Mouse (Mus musculus) limb, embryonic 14.5 days (tissue): Measurements from ENCODE around the gene Cryz. TPM values are rescaled to one million over a fixed set of nuclear protein-coding genes. Genes with fewer than 3 reads are reported as not detected.

Experiments
- ATAC-seq: fragments of 200-750 bp; cut with Nextera tagmentation; 2 replicates; pipeline ENCODE4 v1.8.0; 2017; ENCODE audit warnings: low read depth, moderate number of reproducible peaks, moderate TSS enrichment; ENCODE audit not compliant: low FRiP score
- DNase-seq: peaks from one replicate; pipeline ENCODE4 v3.0.0-alpha.2; 2015; ENCODE audit warnings: low spot score
- H3K27ac ChIP-seq: fragments of 300-500 bp; sonication (generic); replicated peaks from 2 replicates; pipeline ENCODE4 v1.5.1; 2014; ENCODE audit warnings: low read depth, mild to moderate bottlenecking, low read length, moderate library complexity, mixed read lengths
- H3K27me3 ChIP-seq: fragments of 300-500 bp; sonication (generic); 2 replicates; pipeline ENCODE4 v1.6.1; 2014; ENCODE audit warnings: low read length, mixed read lengths; ENCODE audit not compliant: control insufficient read depth, insufficient read depth
- H3K36me3 ChIP-seq: fragments of 300-500 bp; sonication (generic); 2 replicates; pipeline ENCODE4 v1.6.1; 2014; ENCODE audit warnings: mild to moderate bottlenecking, low read length, moderate library complexity, mixed read lengths; ENCODE audit not compliant: control insufficient read depth, insufficient read depth
- H3K4me1 ChIP-seq: fragments of 300-500 bp; sonication (generic); 2 replicates; pipeline ENCODE4 v1.6.1; 2014; ENCODE audit warnings: antibody characterized with exemption, low read length, mixed read lengths; ENCODE audit not compliant: control insufficient read depth, insufficient read depth
- H3K4me2 ChIP-seq: fragments of 300-500 bp; sonication (generic); replicated peaks from 2 replicates; pipeline ENCODE4 v1.6.1; 2014; ENCODE audit warnings: low read depth, mild to moderate bottlenecking, low read length, moderate library complexity; ENCODE audit not compliant: severe bottlenecking
- H3K4me3 ChIP-seq: fragments of 300-500 bp; sonication (generic); replicated peaks from 2 replicates; pipeline ENCODE4 v1.5.1; 2014; ENCODE audit warnings: low read length
- H3K9ac ChIP-seq: fragments of 300-500 bp; sonication (generic); 2 replicates; pipeline ENCODE4 v1.6.1; 2014; ENCODE audit warnings: mild to moderate bottlenecking, low read depth, low read length, moderate library complexity; ENCODE audit not compliant: severe bottlenecking
- H3K9me3 ChIP-seq: fragments of 300-500 bp; sonication (generic); 2 replicates; pipeline ENCODE4 v1.6.1; 2016; ENCODE audit warnings: low read length; ENCODE audit not compliant: control insufficient read depth
- POLR2A ChIP-seq: fragments of 200-500 bp; IDR thresholded peaks from 2 replicates; pipeline ENCODE4 v1.8.0; 2012; ENCODE audit warnings: inconsistent platforms, mild to moderate bottlenecking, moderate library complexity, borderline replicate concordance; ENCODE audit not compliant: insufficient read depth, insufficient read length; ENCODE audit errors: extremely low read depth
- WGBS: fragments of 180-500 bp; shearing (Covaris S2); extraction: QIAGEN DNeasy Blood & Tissue Kit; methylation state at CpG from one replicate; pipeline ENCODE4 v1.1.7; 2014; 5-methylcytosine and 5-hydroxymethylcytosine counted together
- polyA plus RNA-seq, 2 experiments: library from polyadenylated mRNA; depleted of rRNA in 1 of 2; stranded (reverse) in 1 of 2; unstranded in 1 of 2; fragments of >200 nt; fragmentation: Nextera tagmentation in 1 of 2; extraction: Ambion mirVana in 1 of 2; gene quantifications; 2 replicates each; pipeline versions ENCODE4 v1.2.1 to v1.2.3; 2012 to 2014

The Cryz gene
- polyA plus RNA-seq, 2 experiments, result 15.3 to 18.6 TPM

DNA sequence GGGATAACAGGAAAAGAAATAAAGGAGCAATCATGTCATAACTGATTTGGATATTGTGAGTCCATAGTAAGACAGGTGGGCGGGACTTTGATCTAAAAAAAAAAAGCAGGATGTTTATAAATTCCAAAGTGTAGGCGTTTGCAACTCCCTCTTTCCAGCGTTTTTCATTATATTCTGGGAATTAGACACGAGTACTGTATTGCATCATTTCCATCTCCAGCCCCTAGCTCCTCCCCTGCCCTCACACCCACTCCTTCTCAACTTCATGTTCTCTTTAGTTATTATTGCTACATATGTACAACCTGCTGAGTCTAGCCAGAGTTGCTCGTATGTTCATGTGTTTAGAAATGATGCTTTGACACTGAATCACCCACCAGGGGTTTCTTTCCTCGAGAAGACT, 22.8 kb upstream of the Cryz start:
- TF ChIP-seq POLR2A, result no peak
- WGBS, result 52% methylated on average over 6 of the region's 6 CpGs
- H3K27ac ChIP-seq, result no peak overlapping the region
- H3K4me1 ChIP-seq, result no peaks in the 10 kb centered on the region
- peaks cover 7% of the 10 kb centered on the region; the same call in 1 of the 2 replicates for H3K36me3 ChIP-seq
- H3K4me3 ChIP-seq, result no peak overlapping the region
- no peak overlapping the region for H3K4me2 ChIP-seq
- no peaks in the 10 kb centered on the region for H3K9me3 ChIP-seq
- ATAC-seq (no peak), DNase-seq (no peak)
- no peaks in the 10 kb centered on the region; the same call in 1 of the 2 replicates for H3K27me3 ChIP-seq
- H3K9ac ChIP-seq, result no peak overlapping the region

DNA sequence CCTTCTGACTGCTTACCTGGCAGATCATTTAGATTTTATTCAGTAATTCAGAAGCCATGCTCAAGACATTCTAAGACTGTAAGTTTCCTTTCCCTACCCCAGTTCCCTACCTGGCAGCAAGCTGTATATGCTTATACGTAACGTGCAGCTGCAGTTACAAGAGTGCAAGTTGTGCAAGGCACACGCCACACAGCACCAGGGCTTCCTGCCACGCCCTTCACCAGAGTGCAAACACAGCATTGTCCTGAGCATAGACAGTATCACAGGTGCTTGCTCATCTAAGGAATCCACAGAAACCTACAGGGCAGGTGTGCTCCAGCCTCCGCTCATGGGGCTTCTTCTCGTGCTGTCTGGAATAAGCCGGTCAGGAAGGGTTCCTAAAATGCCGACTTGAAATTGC, 18.6 kb upstream of the Cryz start:
- Histone ChIP-seq H3K4me1 (no peaks in the 10 kb centered on the region), H3K9me3 (no peaks in the 10 kb centered on the region), H3K36me3 (peaks cover 21% of the 10 kb centered on the region), H3K9ac (no peak overlapping the region), H3K27me3 (no peaks in the 10 kb centered on the region), H3K4me3 (no peak overlapping the region), H3K4me2 (no peak overlapping the region), H3K27ac (no peak overlapping the region)
- ATAC-seq (no peak), DNase-seq (no peak)
- WGBS, result 93% methylated on average over 7 of the region's 8 CpGs
- TF ChIP-seq POLR2A, result no peak

DNA sequence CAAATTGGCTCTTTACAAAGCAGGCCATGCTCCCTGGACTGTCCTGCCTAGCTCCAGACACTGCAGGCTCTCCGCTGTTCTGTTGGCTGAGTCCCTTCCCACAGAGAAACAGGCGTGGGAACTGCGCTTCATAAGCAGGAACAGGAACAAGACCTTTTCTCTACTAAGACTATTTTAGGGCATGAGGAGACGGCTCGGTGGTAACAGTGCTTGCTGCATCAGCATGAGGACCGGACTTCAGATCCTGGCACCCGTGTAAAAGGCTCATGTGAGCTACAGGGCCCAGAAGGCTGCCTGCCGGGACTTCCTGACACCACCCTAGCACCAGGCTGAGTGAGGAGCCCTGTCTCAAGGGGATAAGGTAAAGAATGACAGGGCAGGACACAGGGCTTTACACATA, 12.2 kb upstream of the Cryz start:
- DNase-seq (no peak), ATAC-seq (no peak)
- H3K36me3 ChIP-seq, result peaks cover 35% of the 10 kb centered on the region
- 93% methylated on average over 8 of the region's 8 CpGs for WGBS
- no peak overlapping the region for H3K4me3 ChIP-seq
- H3K9ac ChIP-seq, result no peak overlapping the region
- no peaks in the 10 kb centered on the region for H3K9me3 ChIP-seq
- no peak overlapping the region for H3K4me2 ChIP-seq
- TF ChIP-seq POLR2A, result no peak
- no peaks in the 10 kb centered on the region for H3K4me1 ChIP-seq
- no peaks in the 10 kb centered on the region for H3K27me3 ChIP-seq
- no peak overlapping the region for H3K27ac ChIP-seq

DNA sequence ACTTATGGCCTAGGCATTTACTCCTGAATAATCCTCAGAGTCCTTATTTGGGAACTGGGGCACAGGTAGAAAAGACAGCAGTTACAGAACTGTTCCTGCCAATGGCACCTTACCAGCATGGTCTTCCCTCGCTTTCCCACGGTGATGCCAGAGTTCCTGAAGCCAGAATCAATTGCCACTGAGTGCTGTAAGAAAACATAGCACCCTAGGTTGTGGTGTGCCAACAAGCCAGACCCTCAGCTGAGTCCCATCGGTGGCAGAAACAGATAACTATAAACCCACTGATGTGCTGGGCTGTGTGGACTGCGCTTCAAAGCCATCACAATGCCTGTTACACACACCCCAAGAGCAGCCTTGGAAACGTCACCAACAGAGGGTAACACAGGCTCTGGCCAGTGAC, 5.5 kb upstream of the Cryz start:
- H3K4me2 ChIP-seq, result no peak overlapping the region
- H3K4me3 ChIP-seq, result no peak overlapping the region
- peaks cover 62% of the 10 kb centered on the region for H3K36me3 ChIP-seq
- no peak overlapping the region for H3K27ac ChIP-seq
- no peak overlapping the region for H3K9ac ChIP-seq
- 94% methylated on average over 5 of the region's 5 CpGs for WGBS
- no peak for DNase-seq
- no peak for ATAC-seq
- H3K27me3 ChIP-seq, result no peaks in the 10 kb centered on the region
- H3K9me3 ChIP-seq, result no peaks in the 10 kb centered on the region
- no peaks in the 10 kb centered on the region for H3K4me1 ChIP-seq
- no peak for TF ChIP-seq POLR2A

DNA sequence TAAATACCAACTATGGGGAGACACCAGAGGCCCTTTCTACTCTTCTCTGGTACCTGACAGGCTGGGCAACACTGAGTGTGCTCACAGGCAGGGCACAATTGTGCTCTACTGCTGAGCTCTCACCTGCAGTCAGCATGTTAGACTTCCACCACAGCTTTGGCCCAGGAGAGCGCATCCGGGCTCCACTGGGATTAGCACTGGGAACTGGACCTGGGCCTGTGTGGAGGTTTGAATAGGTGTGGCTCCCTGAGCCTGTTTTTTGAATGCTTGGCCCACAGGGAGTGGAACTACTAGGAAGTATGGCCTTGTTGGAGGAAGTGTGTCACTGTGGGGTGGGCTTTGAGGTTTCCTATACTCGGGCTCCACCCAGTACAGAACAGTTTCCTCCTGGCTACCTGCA, 4.9 kb upstream of the Cryz start:
- Histone ChIP-seq H3K4me2 (no peak overlapping the region), H3K4me3 (no peak overlapping the region), H3K4me1 (peaks cover 3% of the 10 kb centered on the region; the same call in 1 of the 2 replicates), H3K9ac (no peak overlapping the region), H3K27me3 (no peaks in the 10 kb centered on the region), H3K36me3 (peaks cover 59% of the 10 kb centered on the region), H3K9me3 (no peaks in the 10 kb centered on the region), H3K27ac (no peak overlapping the region)
- DNase-seq (no peak), ATAC-seq (no peak)
- no peak for TF ChIP-seq POLR2A
- 88% methylated on average over 3 of the region's 3 CpGs for WGBS

DNA sequence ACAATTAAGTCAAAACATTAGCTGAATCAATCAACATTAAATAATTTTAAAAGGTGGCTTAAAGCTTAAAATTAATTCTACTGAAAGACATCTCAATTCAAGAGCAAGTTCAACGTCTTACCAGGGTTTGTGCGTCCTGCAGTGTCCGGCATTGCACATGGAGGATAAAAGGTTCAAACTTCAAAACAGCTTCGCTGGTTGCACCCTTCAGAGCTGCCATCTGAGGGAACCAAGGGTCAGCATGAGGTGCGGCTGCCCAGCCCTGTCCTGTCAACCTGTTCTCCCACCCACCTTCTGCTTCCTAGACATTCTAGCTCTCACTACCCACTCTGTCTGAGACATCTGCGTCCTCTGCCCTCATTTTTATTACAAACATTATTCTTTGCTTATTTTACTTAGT, 2.9 kb upstream of the Cryz start:
- no peak overlapping the region for H3K9ac ChIP-seq
- H3K4me2 ChIP-seq, result no peak overlapping the region
- DNase-seq (no peak), ATAC-seq (no peak)
- H3K4me3 ChIP-seq, result no peak overlapping the region
- no peak for TF ChIP-seq POLR2A
- H3K27me3 ChIP-seq, result no peaks in the 10 kb centered on the region
- H3K9me3 ChIP-seq, result no peaks in the 10 kb centered on the region
- peaks cover 9% of the 10 kb centered on the region for H3K4me1 ChIP-seq
- no peak overlapping the region for H3K27ac ChIP-seq
- WGBS, result 94% methylated on average over 6 of the region's 6 CpGs
- peaks cover 45% of the 10 kb centered on the region for H3K36me3 ChIP-seq
